Mouse (Mus musculus) myocyte (in vitro differentiated cells): ENCODE measurements around the gene Best1.

ENCODE experiments used
- POLR2A ChIP-seq: IDR thresholded peaks from one replicate; pipeline ENCODE4 v1.6.1; 2011; ENCODE audit warnings: low read depth, mild to moderate bottlenecking, control low read depth, moderate library complexity; ENCODE audit not compliant: insufficient read length
- USF1 ChIP-seq: IDR thresholded peaks from one replicate; pipeline ENCODE4 v1.6.1; 2011; ENCODE audit warnings: low read depth, mild to moderate bottlenecking, control low read depth, moderate library complexity

DNA sequence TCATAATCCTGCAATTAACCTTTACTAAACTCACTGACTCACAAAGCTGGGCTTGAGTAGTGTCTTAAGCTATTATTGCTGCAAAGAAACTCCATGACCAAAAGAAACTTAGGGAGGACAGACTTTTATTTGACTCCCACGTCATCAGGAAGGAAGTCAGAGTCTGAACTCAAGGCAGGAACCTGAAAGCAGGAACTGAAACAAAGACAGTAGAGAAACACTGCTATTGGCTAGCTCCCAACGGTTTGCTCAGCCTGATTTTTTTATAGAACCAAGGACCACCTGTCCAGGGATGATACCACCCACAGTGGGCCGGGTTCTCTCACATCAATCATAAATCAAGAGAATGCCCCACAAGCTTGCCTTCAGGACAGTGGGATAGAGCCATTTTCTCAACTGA lies 49.0 kb downstream of the Best1 start:
- no peak for TF ChIP-seq POLR2A
- no peak for TF ChIP-seq USF1
